13 mouse cellular contexts compared by ENCODE assay signal in genomic region chr9:32592583-32592890, GRCm38 (mm10). TPM values are rescaled to one million over a fixed set of nuclear protein-coding genes. Genes with fewer than 3 reads are reported as not detected.
DNase-seq lines count a peak whose midpoint lies in the region; ATAC-seq and TF ChIP-seq lines count a peak whose summit lies in the region.
"Had no signal": no experiment of that assay in that cellular context is flagged by ENCODE, and none has a peak within 500 bp of the region (broad histone marks: within the 10 kb centered on the region; RNA-seq: fewer than 3 reads in every experiment).

No protein-coding gene starts in this region.

- H3K4me2 ChIP-seq in kidney, embryonic 15.5 days, result no peak overlapping the region
- no peak overlapping the region for H3K4me2 ChIP-seq in midbrain, embryonic 11.5 days
- no peak overlapping the region for H3K4me2 ChIP-seq in midbrain, embryonic 13.5 days (replicated peaks)
- no peak overlapping the region for H3K4me2 ChIP-seq in hindbrain, embryonic 15.5 days

- DNase-seq in kidney, postnatal 4 days, result no peak
- no peak for DNase-seq in midbrain, embryonic 11.5 days (ENCODE audit: low spot score, missing footprints)
- DNase-seq in cerebellum, adult 2 months, result no peak
- DNase-seq: adrenal gland, postnatal 25 days; lung, adult 18-20 months had no signal

- 54% methylated on average over 2 of the region's 2 CpGs for WGBS in kidney, embryonic 15.5 days
- 7% methylated on average over 2 of the region's 2 CpGs for WGBS in midbrain, embryonic 11.5 days
- 11% methylated on average over 2 of the region's 2 CpGs for WGBS in midbrain, embryonic 13.5 days
- 12% methylated on average over 2 of the region's 2 CpGs for WGBS in hindbrain, embryonic 15.5 days
- WGBS in cerebellum, adult 2 months, result 20% methylated on average over 2 of the region's 2 CpGs

- peak overlapping the region; percentile 70; the same call in 1 of the 2 replicates for H3K27ac ChIP-seq in kidney, embryonic 15.5 days
- H3K27ac ChIP-seq in midbrain, embryonic 11.5 days (ENCODE audit: low read depth, low read length), result no peak overlapping the region
- no peak overlapping the region for H3K27ac ChIP-seq in midbrain, embryonic 13.5 days
- peak overlapping the region; percentile 75 for H3K27ac ChIP-seq in brown adipose tissue, adult 24 weeks (replicated peaks; ENCODE audit: low read depth, low read length)
- H3K27ac ChIP-seq in hindbrain, embryonic 15.5 days (replicated peaks), result 0 out of 2 replicates have a peak overlapping the region, but pooled peaks have one; percentile 3
- H3K27ac ChIP-seq in cerebellum, adult 2 months (ENCODE audit: insufficient read depth, low read length), result no peak overlapping the region

- TF ChIP-seq CTCF in cerebellum, adult 2 months (IDR thresholded peaks at IDR 0.05; ENCODE audit: borderline replicate concordance, insufficient read depth, low read depth, low read length), result no peak

- no peak overlapping the region for H3K4me3 ChIP-seq in kidney, embryonic 15.5 days (replicated peaks)
- H3K4me3 ChIP-seq in midbrain, embryonic 11.5 days (ENCODE audit: low read depth, low read length), result no peak overlapping the region
- H3K4me3 ChIP-seq in midbrain, embryonic 13.5 days (replicated peaks), result no peak overlapping the region
- no peak overlapping the region for H3K4me3 ChIP-seq in brown adipose tissue, adult 24 weeks (ENCODE audit: insufficient read depth, low read depth, low read length)
- H3K4me3 ChIP-seq in hindbrain, embryonic 15.5 days, result no peak overlapping the region
- H3K4me3 ChIP-seq in cerebellum, adult 2 months (replicated peaks; ENCODE audit: insufficient read depth, low read depth, low read length), result no peak overlapping the region
- H3K4me3 ChIP-seq: erythroblast, embryonic 14.5 days; neural tube, embryonic 13.5 days had no signal

- no peaks in the 10 kb centered on the region for H3K27me3 ChIP-seq in kidney, embryonic 15.5 days
- H3K27me3 ChIP-seq in midbrain, embryonic 11.5 days (ENCODE audit: control insufficient read depth, insufficient read depth, low read length), result peaks cover 3% of the 10 kb centered on the region; the same call in 1 of the 2 replicates
- H3K27me3 ChIP-seq in midbrain, embryonic 13.5 days, result peaks cover 41% of the 10 kb centered on the region
- H3K27me3 ChIP-seq in hindbrain, embryonic 15.5 days, result peaks cover 16% of the 10 kb centered on the region; the same call in 1 of the 2 replicates
- no peaks in the 10 kb centered on the region for H3K27me3 ChIP-seq in cerebellum, adult 2 months (ENCODE audit: control insufficient read depth, insufficient read depth, low read length)

- H3K36me3 ChIP-seq in kidney, embryonic 15.5 days, result no peaks in the 10 kb centered on the region
- no peaks in the 10 kb centered on the region for H3K36me3 ChIP-seq in midbrain, embryonic 11.5 days (ENCODE audit: control insufficient read depth, insufficient read depth, low read length)
- no peaks in the 10 kb centered on the region for H3K36me3 ChIP-seq in midbrain, embryonic 13.5 days
- no peaks in the 10 kb centered on the region for H3K36me3 ChIP-seq in hindbrain, embryonic 15.5 days
- H3K36me3 ChIP-seq: neural tube, embryonic 13.5 days had no signal

- H3K9me3 ChIP-seq in kidney, embryonic 15.5 days (replicated peaks), result no peaks in the 10 kb centered on the region
- H3K9me3 ChIP-seq in midbrain, embryonic 11.5 days (ENCODE audit: control insufficient read depth, low read length), result no peaks in the 10 kb centered on the region
- H3K9me3 ChIP-seq in midbrain, embryonic 13.5 days, result no peaks in the 10 kb centered on the region
- no peaks in the 10 kb centered on the region for H3K9me3 ChIP-seq in hindbrain, embryonic 15.5 days
- H3K9me3 ChIP-seq: neural tube, embryonic 13.5 days had no signal

- no peak for ATAC-seq in kidney, embryonic 15.5 days (replicated peaks; ENCODE audit: low FRiP score)
- ATAC-seq in midbrain, embryonic 11.5 days (ENCODE audit: low FRiP score), result 0 out of 2 replicates have a peak, but pooled peaks have one; percentile 15
- ATAC-seq in midbrain, embryonic 13.5 days, result no peak
- no peak for ATAC-seq in hindbrain, embryonic 15.5 days (ENCODE audit: low FRiP score, low read depth)
- no peak for ATAC-seq in erythroblast, adult 5-6 weeks (replicated peaks; ENCODE audit: low FRiP score, poor library complexity, severe bottlenecking)
- ATAC-seq: intestine, embryonic 16.5 days had no signal

- peaks cover 39% of the 10 kb centered on the region for H3K4me1 ChIP-seq in kidney, embryonic 15.5 days
- no peaks in the 10 kb centered on the region; the same call in 1 of the 2 replicates for H3K4me1 ChIP-seq in midbrain, embryonic 11.5 days (ENCODE audit: control insufficient read depth, insufficient read depth, low read length)
- H3K4me1 ChIP-seq in midbrain, embryonic 13.5 days (replicated peaks), result peaks cover 9% of the 10 kb centered on the region
- H3K4me1 ChIP-seq in brown adipose tissue, adult 24 weeks (ENCODE audit: control insufficient read depth, insufficient read depth, insufficient read length, low read length), result peaks cover 24% of the 10 kb centered on the region
- peaks cover 7% of the 10 kb centered on the region for H3K4me1 ChIP-seq in hindbrain, embryonic 15.5 days (replicated peaks)
- no peaks in the 10 kb centered on the region for H3K4me1 ChIP-seq in cerebellum, adult 2 months (ENCODE audit: control insufficient read depth, insufficient read depth, low read length)

- no peak for TF ChIP-seq POLR2A in cerebellum, adult 2 months (IDR thresholded peaks at IDR 0.05; ENCODE audit: borderline replicate concordance, insufficient read depth, low read length)

- no peak overlapping the region for H3K9ac ChIP-seq in kidney, embryonic 15.5 days
- no peak overlapping the region for H3K9ac ChIP-seq in midbrain, embryonic 11.5 days (ENCODE audit: low read length)
- H3K9ac ChIP-seq in midbrain, embryonic 13.5 days (replicated peaks), result no peak overlapping the region
- no peak overlapping the region for H3K9ac ChIP-seq in hindbrain, embryonic 15.5 days
- H3K9ac ChIP-seq: neural tube, embryonic 13.5 days had no signal

RNA-seq across cellular contexts. Expression of gene Ets1, which starts 43.5 kb away (rescaled TPM):
- 66.0 and 68.4 TPM in 2 replicates for polyA plus RNA-seq in kidney, embryonic 15.5 days (2015; fragmentation: Nextera tagmentation; extraction: Ambion mirVana)
- polyA plus RNA-seq in midbrain, embryonic 11.5 days (2014; fragmentation: Nextera tagmentation; extraction: Ambion mirVana), result 21.7 and 22.9 TPM in 2 replicates
- polyA plus RNA-seq in midbrain, embryonic 13.5 days (2015; fragmentation: Nextera tagmentation; extraction: Ambion mirVana), result 18.3 and 18.9 TPM in 2 replicates
- 13.4 and 18.7 TPM in 2 replicates for polyA plus RNA-seq in brown adipose tissue, adult 24 weeks (2012; ENCODE audit: insufficient read depth, insufficient read length, missing spikeins)
- polyA plus RNA-seq in hindbrain, embryonic 15.5 days (2015; fragmentation: Nextera tagmentation; extraction: Ambion mirVana), result 18.9 and 19.1 TPM in 2 replicates
- 5.0 and 6.5 TPM in 2 replicates for total RNA-seq in erythroblast, adult 5-6 weeks (2015; ENCODE audit: low replicate concordance)
- 10.5 and 11.3 TPM in 2 replicates for total RNA-seq in erythroblast, adult 5-6 weeks (2017; ENCODE audit: low replicate concordance)
- 5.8 and 6.8 TPM in 2 replicates for polyA plus RNA-seq in cerebellum, adult 2 months (2012; rRNA removed)

RNA-seq across cellular contexts. Expression of gene Fli1, which starts 49.9 kb away (rescaled TPM):
- polyA plus RNA-seq in kidney, embryonic 15.5 days (2015; fragmentation: Nextera tagmentation; extraction: Ambion mirVana), result 28.3 and 31.0 TPM in 2 replicates
- polyA plus RNA-seq in midbrain, embryonic 11.5 days (2014; fragmentation: Nextera tagmentation; extraction: Ambion mirVana), result 12.6 and 12.8 TPM in 2 replicates
- 6.2 and 7.1 TPM in 2 replicates for polyA plus RNA-seq in midbrain, embryonic 13.5 days (2015; fragmentation: Nextera tagmentation; extraction: Ambion mirVana)
- 11.7 and 19.1 TPM in 2 replicates for polyA plus RNA-seq in brown adipose tissue, adult 24 weeks (2012; ENCODE audit: insufficient read depth, insufficient read length, missing spikeins)
- polyA plus RNA-seq in hindbrain, embryonic 15.5 days (2015; fragmentation: Nextera tagmentation; extraction: Ambion mirVana), result 8.7 TPM in 2 replicates
- total RNA-seq in erythroblast, adult 5-6 weeks (2015; ENCODE audit: low replicate concordance), result 27.3 and 30.5 TPM in 2 replicates
- 21.7 and 26.2 TPM in 2 replicates for total RNA-seq in erythroblast, adult 5-6 weeks (2017; ENCODE audit: low replicate concordance)
- polyA plus RNA-seq in cerebellum, adult 2 months (2012; rRNA removed), result 1.7 and 2.2 TPM in 2 replicates

Comparison
In these comparisons a context has a peak if more than half of its experiments do, and no peak if none do; other contexts are left out.
1. H3K27ac ChIP-seq: peak in kidney, embryonic 15.5 days (single experiment), brown adipose tissue, adult 24 weeks (single experiment) and hindbrain, embryonic 15.5 days (single experiment); none in midbrain, embryonic 11.5 days (single experiment), midbrain, embryonic 13.5 days (single experiment) and cerebellum, adult 2 months (single experiment).